Mouse (Mus musculus) cerebellum, adult (tissue): ENCODE data around the gene Tacr1.
A peak's percentile ranks its signal among the peaks of the same experiment; 100 is the strongest.
"Not testable (repeated sequence)": the region's sequence is repeated elsewhere in the genome, so short reads cannot be mapped to it uniquely, and the experiment has no call there.

Source experiments
- ATAC-seq: cut with Nextera tagmentation; 2 replicates; pipeline ENCODE4 v1.9.2; 2017; ENCODE audit warnings: mild to moderate bottlenecking, moderate library complexity, mixed read lengths; ENCODE audit not compliant: insufficient number of reproducible peaks, low FRiP score, low TSS enrichment

The Tacr1 gene

GRCm38 (mm10) chr6:82401595-82402451 lies at the start of gene Tacr1:
Tacr1 (plus strand) TSS chr6:82402334.
- ATAC-seq = no peak

GRCm38 (mm10) chr6:82376144-82376543 lies 26.0 kb upstream of the Tacr1 start:
- 0 out of 2 replicates have a peak, but pooled peaks have one; percentile 52 for ATAC-seq

- no peak for ATAC-seq
Observed at GRCm38 (mm10) chr6:82383556-82383955, 18.6 kb upstream of the Tacr1 start.

- 0 out of 2 replicates have a peak, but pooled peaks have one; percentile 39 for ATAC-seq
Observed at GRCm38 (mm10) chr6:82402501-82403495, 664 bp downstream of the Tacr1 start.

- ATAC-seq = no peak
Observed at GRCm38 (mm10) chr6:82418367-82418766, 16.2 kb downstream of the Tacr1 start.

GRCm38 (mm10) chr6:82420222-82420621 lies 18.1 kb downstream of the Tacr1 start:
- no peak for ATAC-seq

GRCm38 (mm10) chr6:82428890-82429289 lies 26.8 kb downstream of the Tacr1 start:
- ATAC-seq = no peak

- no peak for ATAC-seq
Observed at GRCm38 (mm10) chr6:82429766-82430165, 27.6 kb downstream of the Tacr1 start.

- ATAC-seq = no peak
Observed at GRCm38 (mm10) chr6:82437174-82437573, 35.0 kb downstream of the Tacr1 start.

GRCm38 (mm10) chr6:82452206-82453095 lies 50.3 kb downstream of the Tacr1 start:
- not testable (repeated sequence) for ATAC-seq

- no peak for ATAC-seq
Observed at GRCm38 (mm10) chr6:82455245-82455644, 53.1 kb downstream of the Tacr1 start.

GRCm38 (mm10) chr6:82457163-82457763 lies 55.1 kb downstream of the Tacr1 start:
- no peak for ATAC-seq

- ATAC-seq = no peak
Observed at GRCm38 (mm10) chr6:82458762-82459389, 56.7 kb downstream of the Tacr1 start.

GRCm38 (mm10) chr6:82463171-82463570 lies 61.0 kb downstream of the Tacr1 start:
- ATAC-seq = no peak

- no peak; the same call in 1 of the 2 replicates for ATAC-seq
Observed at GRCm38 (mm10) chr6:82474477-82474876, 72.3 kb downstream of the Tacr1 start.

- no peak for ATAC-seq
Observed at GRCm38 (mm10) chr6:82483842-82484241, 81.7 kb downstream of the Tacr1 start.

- no peak for ATAC-seq
Observed at GRCm38 (mm10) chr6:82494481-82494880, 92.3 kb downstream of the Tacr1 start.

GRCm38 (mm10) chr6:82510843-82511416 lies 108.8 kb downstream of the Tacr1 start:
- ATAC-seq = no peak

GRCm38 (mm10) chr6:82519626-82520025 lies 117.5 kb downstream of the Tacr1 start:
- ATAC-seq = no peak
